Mouse (Mus musculus): ENCODE measurements around the gene Mamstr. TPM values are rescaled to one million over a fixed set of nuclear protein-coding genes. Genes with fewer than 3 reads are reported as not detected.
A peak's percentile ranks its signal among the peaks of the same experiment; 100 is the strongest.

Gene Mamstr
- total and polyA plus RNA-seq, 2 experiments from 2014 or later, result 2.9 to 3.6 TPM

- 74% methylated on average over 6 of the region's 6 CpGs for WGBS
- Histone ChIP-seq H3K4me2 (ENCODE audit: low read depth, low read length) (no peak overlapping the region), H3K4me1 (ENCODE audit: insufficient read depth, low read length) (no peaks in the 10 kb centered on the region), H3K36me3 (ENCODE audit: insufficient read depth, low read length) (no peaks in the 10 kb centered on the region), H3K4me3 (ENCODE audit: low read length) (no peak overlapping the region), H3K27ac (no peak overlapping the region), H3K9me3 (ENCODE audit: low read length) (no peaks in the 10 kb centered on the region), H3K27me3 (ENCODE audit: insufficient read depth, low read length) (no peaks in the 10 kb centered on the region), H3K9ac (replicated peaks; ENCODE audit: low read length) (no peak overlapping the region)
- no peak for TF ChIP-seq CTCF (IDR thresholded peaks at IDR 0.05; ENCODE audit: low read depth)
- no peak for ATAC-seq
- DNase-seq (ENCODE audit: low spot score), result no peak
These were observed 42.2 kb upstream of the Mamstr start for GRCm38 (mm10) chr7:45597527-45597926.

GRCm38 (mm10) chr7:45598960-45599879, 40.6 kb upstream of the Mamstr start:
- no peak overlapping the region for H3K27ac ChIP-seq
- H3K4me3 ChIP-seq (ENCODE audit: low read length), result no peak overlapping the region
- DNase-seq (ENCODE audit: low spot score) (no peak), ATAC-seq (no peak)
- no peak for TF ChIP-seq CTCF (IDR thresholded peaks at IDR 0.05; ENCODE audit: low read depth)
- no peaks in the 10 kb centered on the region for H3K4me1 ChIP-seq (ENCODE audit: insufficient read depth, low read length)
- H3K36me3 ChIP-seq (ENCODE audit: insufficient read depth, low read length), result no peaks in the 10 kb centered on the region
- H3K27me3 ChIP-seq (ENCODE audit: insufficient read depth, low read length), result no peaks in the 10 kb centered on the region
- H3K4me2 ChIP-seq (ENCODE audit: low read depth, low read length), result no peak overlapping the region
- 52% methylated on average over 18 of the region's 18 CpGs for WGBS
- H3K9me3 ChIP-seq (ENCODE audit: low read length), result no peaks in the 10 kb centered on the region
- no peak overlapping the region for H3K9ac ChIP-seq (replicated peaks; ENCODE audit: low read length)

- ATAC-seq (no peak), DNase-seq (ENCODE audit: low spot score) (no peak)
- Histone ChIP-seq H3K36me3 (ENCODE audit: insufficient read depth, low read length) (no peaks in the 10 kb centered on the region), H3K27ac (no peak overlapping the region), H3K4me3 (ENCODE audit: low read length) (no peak overlapping the region), H3K9ac (replicated peaks; ENCODE audit: low read length) (no peak overlapping the region), H3K27me3 (ENCODE audit: insufficient read depth, low read length) (no peaks in the 10 kb centered on the region), H3K9me3 (ENCODE audit: low read length) (no peaks in the 10 kb centered on the region), H3K4me1 (ENCODE audit: insufficient read depth, low read length) (no peaks in the 10 kb centered on the region), H3K4me2 (ENCODE audit: low read depth, low read length) (no peak overlapping the region)
- 77% methylated on average over 9 of the region's 9 CpGs for WGBS
- TF ChIP-seq CTCF (IDR thresholded peaks at IDR 0.05; ENCODE audit: low read depth), result no peak
These were observed 34.0 kb upstream of the Mamstr start for GRCm38 (mm10) chr7:45605704-45606289.

- TF ChIP-seq CTCF (IDR thresholded peaks at IDR 0.05; ENCODE audit: low read depth), result no peak
- no peaks in the 10 kb centered on the region for H3K27me3 ChIP-seq (ENCODE audit: insufficient read depth, low read length)
- ATAC-seq, result no peak
- no peaks in the 10 kb centered on the region for H3K36me3 ChIP-seq (ENCODE audit: insufficient read depth, low read length)
- no peak overlapping the region for H3K4me3 ChIP-seq (ENCODE audit: low read length)
- no peak overlapping the region for H3K4me2 ChIP-seq (ENCODE audit: low read depth, low read length)
- WGBS, result 79% methylated on average over 1 of the region's 1 CpGs
- H3K27ac ChIP-seq, result no peak overlapping the region
- H3K4me1 ChIP-seq (ENCODE audit: insufficient read depth, low read length), result no peaks in the 10 kb centered on the region
- no peak for DNase-seq (ENCODE audit: low spot score)
- H3K9me3 ChIP-seq (ENCODE audit: low read length), result no peaks in the 10 kb centered on the region
- H3K9ac ChIP-seq (replicated peaks; ENCODE audit: low read length), result no peak overlapping the region
These were observed 30.3 kb upstream of the Mamstr start for GRCm38 (mm10) chr7:45609511-45609910.

GRCm38 (mm10) chr7:45616277-45616676, 23.5 kb upstream of the Mamstr start:
- Histone ChIP-seq H3K9ac (replicated peaks; ENCODE audit: low read length) (no peak overlapping the region), H3K27me3 (ENCODE audit: insufficient read depth, low read length) (peaks cover 16% of the 10 kb centered on the region), H3K27ac (no peak overlapping the region), H3K4me3 (ENCODE audit: low read length) (no peak overlapping the region), H3K36me3 (ENCODE audit: insufficient read depth, low read length) (no peaks in the 10 kb centered on the region), H3K9me3 (ENCODE audit: low read length) (no peaks in the 10 kb centered on the region), H3K4me1 (ENCODE audit: insufficient read depth, low read length) (0 out of 2 replicates have a peak, but pooled peaks cover 3% of the 10 kb centered on the region), H3K4me2 (ENCODE audit: low read depth, low read length) (no peak overlapping the region)
- 31% methylated on average over 6 of the region's 6 CpGs for WGBS
- DNase-seq (ENCODE audit: low spot score) (no peak), ATAC-seq (no peak)
- no peak for TF ChIP-seq CTCF (IDR thresholded peaks at IDR 0.05; ENCODE audit: low read depth)

- peak within 1 kb of the TSS; percentile 48 for H3K4me2 ChIP-seq (ENCODE audit: low read depth, low read length)
- 0 out of 2 replicates have a peak, but pooled peaks cover 3% of the 10 kb centered on the region for H3K4me1 ChIP-seq (ENCODE audit: insufficient read depth, low read length)
- ATAC-seq (0 out of 2 replicates have a peak, but pooled peaks have one; percentile 18), DNase-seq (ENCODE audit: low spot score) (no peak)
- no peaks in the 10 kb centered on the region for H3K36me3 ChIP-seq (ENCODE audit: insufficient read depth, low read length)
- no peak within 1 kb of the TSS for H3K27ac ChIP-seq
- WGBS, result 7% methylated on average over 31 of the region's 31 CpGs
- TF ChIP-seq CTCF (IDR thresholded peaks at IDR 0.05; ENCODE audit: low read depth), result no peak
- H3K4me3 ChIP-seq (ENCODE audit: low read length), result peak within 1 kb of the TSS; percentile 17
- no peaks in the 10 kb centered on the region for H3K9me3 ChIP-seq (ENCODE audit: low read length)
- H3K9ac ChIP-seq (replicated peaks; ENCODE audit: low read length), result no peak within 1 kb of the TSS
- peaks cover 16% of the 10 kb centered on the region for H3K27me3 ChIP-seq (ENCODE audit: insufficient read depth, low read length)
These were observed 22.6 kb upstream of the Mamstr start, which contains the start of gene Fut1 for GRCm38 (mm10) chr7:45617042-45617695. Gene Fut1, plus strand, starts transcription at chr7:45617289.
